Mouse (Mus musculus): ENCODE data around the gene Aftph.

Aftph gene

DNA sequence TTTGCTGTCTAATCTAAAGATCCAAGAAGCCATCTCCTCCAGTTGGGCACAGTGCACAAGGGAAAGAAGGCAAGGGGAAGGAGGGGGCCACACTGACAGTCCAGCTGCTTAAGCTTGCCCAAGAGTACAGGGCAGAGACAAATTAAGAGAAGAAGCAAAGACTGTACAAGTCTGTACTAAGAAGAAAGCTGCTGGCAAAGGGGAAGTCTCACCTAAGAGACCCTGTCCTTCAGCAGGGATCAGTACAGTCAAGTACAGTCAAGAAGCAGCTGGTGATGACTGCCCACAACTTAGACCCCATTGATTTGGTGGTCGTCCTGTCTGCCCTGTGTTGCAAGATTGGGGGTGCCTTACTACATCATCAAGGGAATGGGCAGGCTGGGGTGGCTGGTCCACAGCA is 12.0 kb downstream of the Aftph start:
- in situ Hi-C loops (cut with MboI, MseI): no loop called here

DNA sequence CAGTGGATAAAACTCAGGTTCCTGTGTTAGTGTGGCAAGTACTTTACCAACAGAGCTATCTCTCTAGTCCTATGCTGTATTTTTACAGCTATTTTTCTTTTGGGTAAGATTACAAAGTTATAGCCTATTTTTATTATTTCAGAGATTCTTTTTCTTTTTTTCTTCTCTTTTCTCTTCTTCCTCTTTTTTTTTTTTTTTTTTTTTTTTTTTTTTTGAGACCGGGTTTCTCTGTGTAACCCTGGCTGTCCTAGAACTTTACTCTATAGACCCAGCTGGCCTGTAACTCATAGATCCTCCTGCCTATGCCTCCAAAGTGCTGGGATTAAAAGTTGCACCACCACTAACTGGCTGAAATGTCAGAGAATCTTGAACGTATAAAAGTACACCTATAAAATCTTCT is 13.3 kb downstream of the Aftph start:
- in situ Hi-C loops (cut with MboI, MseI): no loop called here

- in situ Hi-C loops (cut with MboI, MseI): no loop called here
Measured at GRCm38 (mm10) chr11:20723572-20723971, 17.8 kb downstream of the Aftph start.

GRCm38 (mm10) chr11:20712068-20712671 is 29.2 kb downstream of the Aftph start:
- in situ Hi-C loops (cut with MboI, MseI): no loop called here

GRCm38 (mm10) chr11:20691000-20691399 is 50.4 kb downstream of the Aftph start:
- in situ Hi-C loops (cut with MboI, MseI): no loop called here

- in situ Hi-C loops (cut with MboI, MseI): no loop called here
Measured at GRCm38 (mm10) chr11:20681679-20682078, 59.7 kb downstream of the Aftph start.

DNA sequence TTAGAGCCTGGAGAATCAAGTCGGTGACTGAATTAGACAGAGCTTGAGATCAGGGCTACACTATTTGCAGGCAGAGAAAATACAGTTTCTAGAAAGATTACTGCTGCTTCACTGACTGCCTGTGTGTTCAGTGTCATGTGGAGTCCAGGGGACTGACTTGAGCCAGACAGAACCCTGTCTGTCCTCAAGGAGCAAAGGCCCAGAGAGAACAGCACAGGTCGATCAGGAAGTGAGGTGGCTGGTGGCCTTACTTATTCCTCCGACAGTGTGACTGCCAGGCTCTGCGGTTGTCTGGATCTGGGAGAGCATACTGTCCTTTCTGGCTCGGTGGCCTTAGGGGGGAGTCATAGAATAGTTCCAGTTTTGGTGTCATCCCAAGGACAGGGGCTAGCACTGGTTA is 60.6 kb downstream of the Aftph start:
- in situ Hi-C loops (cut with MboI, MseI): no loop called here

- in situ Hi-C loops (cut with MboI, MseI): no loop called here
Measured at GRCm38 (mm10) chr11:20679396-20679795, 62.0 kb downstream of the Aftph start.

DNA sequence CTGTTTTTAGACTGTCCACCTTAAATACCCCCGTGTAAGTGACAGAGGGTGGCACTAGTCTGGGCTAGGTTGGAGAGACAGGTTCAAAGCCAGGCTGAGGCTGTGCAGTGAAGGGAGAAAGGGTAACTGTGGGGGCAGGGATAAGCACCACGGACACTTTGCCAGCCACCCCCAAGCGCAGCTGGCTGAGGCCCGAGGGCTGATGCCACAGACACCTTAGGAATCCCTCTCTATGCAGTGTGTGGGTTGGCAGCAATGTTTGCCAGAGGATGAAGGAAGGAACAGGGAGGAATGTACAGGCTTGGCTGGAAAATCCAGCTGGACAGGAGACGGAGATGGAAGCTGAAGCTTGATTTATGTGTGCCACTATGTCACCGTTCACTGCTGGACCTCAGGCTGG is 68.9 kb downstream of the Aftph start:
- in situ Hi-C loops (cut with MboI, MseI): no loop called here

GRCm38 (mm10) chr11:20671789-20672392 is 69.5 kb downstream of the Aftph start:
- in situ Hi-C loops (cut with MboI, MseI): no loop called here

- in situ Hi-C loops (cut with MboI, MseI): no loop called here
Measured at GRCm38 (mm10) chr11:20664878-20665277, 76.5 kb downstream of the Aftph start.

DNA sequence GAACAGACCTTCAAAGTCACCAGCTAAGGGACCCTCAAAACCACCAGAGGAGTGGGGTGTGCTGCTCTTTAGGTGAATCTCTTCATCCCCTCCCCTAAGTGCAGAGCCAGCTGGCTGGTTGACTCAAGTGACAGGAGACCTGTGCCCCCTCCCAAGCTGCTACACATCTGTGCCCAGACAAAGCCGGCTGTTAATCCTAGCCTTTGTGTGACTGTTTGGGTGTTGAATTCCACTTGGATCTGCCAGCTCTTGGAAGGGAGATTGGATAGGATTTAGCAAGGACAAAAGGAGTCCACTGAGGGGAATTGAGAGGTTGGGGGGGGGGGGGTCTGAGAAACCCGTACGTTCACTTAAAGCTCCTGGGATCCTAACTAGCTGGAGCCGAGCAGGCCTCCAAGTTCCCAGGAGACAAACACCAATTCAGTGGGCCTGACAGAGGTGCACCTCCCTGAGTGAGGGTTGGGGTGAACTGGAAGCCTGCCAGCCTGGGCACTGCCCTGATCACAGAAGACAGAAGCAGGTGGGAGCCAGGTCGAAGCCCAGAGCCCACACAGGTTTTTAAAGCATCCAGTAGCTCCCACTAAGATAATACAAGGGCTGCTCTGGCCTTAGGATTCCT is 77.7 kb downstream of the Aftph start:
- in situ Hi-C loops (cut with MboI, MseI): no loop called here

- in situ Hi-C loops (cut with MboI, MseI): no loop called here
Measured at GRCm38 (mm10) chr11:20662811-20663210, 78.6 kb downstream of the Aftph start.

DNA sequence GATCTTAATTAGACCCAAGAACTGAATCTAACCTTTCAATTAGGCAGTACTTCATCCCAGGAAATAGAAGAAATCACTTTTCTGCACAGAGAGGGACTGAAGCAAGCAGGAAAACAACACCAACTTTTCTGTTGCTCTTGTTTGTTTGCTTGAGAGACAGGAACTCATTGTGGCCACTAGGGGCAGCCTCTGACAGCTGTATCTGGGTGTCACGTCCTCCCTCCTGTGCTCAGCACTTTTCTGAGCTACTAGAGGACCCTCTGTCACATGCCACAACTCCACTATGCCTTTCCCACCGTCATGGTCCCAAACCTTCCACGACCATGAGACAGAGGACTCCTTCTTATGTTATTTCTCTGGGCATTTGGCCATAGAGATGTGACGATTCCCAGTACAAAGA is 79.7 kb downstream of the Aftph start:
- in situ Hi-C loops (cut with MboI, MseI): no loop called here

GRCm38 (mm10) chr11:20660111-20661097 is 81.0 kb downstream of the Aftph start:
- in situ Hi-C loops (cut with MboI, MseI): no loop called here

GRCm38 (mm10) chr11:20659094-20659493 is 82.3 kb downstream of the Aftph start:
- in situ Hi-C loops (cut with MboI, MseI): no loop called here

GRCm38 (mm10) chr11:20656711-20657057 is 84.7 kb downstream of the Aftph start:
- in situ Hi-C loops (cut with MboI, MseI): no loop called here

DNA sequence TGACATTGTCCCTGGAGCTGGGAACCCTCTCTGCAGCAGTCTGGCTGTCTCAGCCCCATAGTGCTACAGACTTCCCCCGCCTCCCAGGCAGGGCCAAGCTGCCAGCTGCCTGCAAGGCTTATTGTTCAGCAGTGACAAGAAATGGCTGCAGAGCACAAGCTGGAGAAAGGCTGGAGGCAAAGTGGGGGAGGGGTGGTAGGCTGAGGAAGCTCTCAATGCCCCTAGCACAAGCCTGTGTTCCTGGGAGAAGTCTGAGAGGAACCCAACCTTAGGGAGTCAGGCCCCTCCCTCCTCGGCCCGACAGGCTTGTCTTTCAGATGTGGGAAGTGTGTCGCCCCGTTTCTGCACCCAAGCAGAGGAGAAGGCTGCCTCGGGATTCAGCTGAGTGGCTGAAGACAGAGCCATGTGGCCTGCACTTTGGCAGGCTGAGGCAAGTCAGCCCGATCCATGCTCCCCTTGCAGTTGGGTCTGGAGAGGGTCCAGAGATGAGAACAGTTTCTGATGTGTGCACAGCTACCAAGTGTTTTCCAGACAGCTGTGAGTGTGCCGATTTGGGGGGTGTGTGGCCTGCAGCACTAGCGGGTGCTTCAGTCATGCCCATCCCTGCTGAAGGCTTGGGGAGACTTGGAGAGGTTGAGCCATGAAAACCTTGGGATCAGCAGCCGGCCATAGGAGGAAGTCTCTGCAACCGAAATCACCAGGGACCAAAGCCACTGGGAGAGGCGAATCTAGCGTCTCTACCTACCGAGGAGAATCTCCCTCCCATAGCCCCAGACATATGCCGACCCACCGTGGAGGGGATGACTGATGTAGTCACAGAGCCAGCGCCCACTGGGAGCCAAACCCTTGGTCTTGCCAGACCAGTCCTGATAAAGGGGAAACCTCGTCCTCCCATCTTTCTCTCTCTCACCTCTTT is 85.3 kb downstream of the Aftph start:
- in situ Hi-C loops (cut with MboI, MseI): no loop called here

GRCm38 (mm10) chr11:20651166-20651565 is 90.2 kb downstream of the Aftph start:
- in situ Hi-C loops (cut with MboI, MseI): no loop called here

- in situ Hi-C loops (cut with MboI, MseI): no loop called here
Measured at GRCm38 (mm10) chr11:20650006-20650639, 91.3 kb downstream of the Aftph start.

DNA sequence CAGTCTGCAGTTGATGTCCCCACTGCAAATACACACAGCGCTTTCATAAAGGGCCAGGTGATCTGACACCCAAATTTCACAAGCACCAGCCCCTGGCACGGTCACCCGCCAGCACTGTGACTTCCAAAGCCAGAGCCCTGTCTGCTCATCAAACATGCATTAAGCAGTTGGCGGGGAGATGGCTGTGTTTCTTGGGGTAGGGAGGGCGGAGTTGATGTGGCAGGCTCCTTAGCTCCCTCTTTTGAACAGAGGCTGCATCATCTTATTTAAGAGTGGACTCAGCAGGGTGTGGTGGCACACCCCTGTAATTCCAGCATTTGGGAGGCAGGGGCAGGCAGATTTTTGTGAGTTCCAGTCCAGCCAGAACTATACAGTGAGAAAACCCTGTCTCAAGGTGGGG is 91.9 kb downstream of the Aftph start:
- in situ Hi-C loops (cut with MboI, MseI): no loop called here
